Mouse (Mus musculus) brain, embryonic 14.5 days (tissue): ENCODE results near the gene Adprm.

Source experiments
- CTCF ChIP-seq: fragments of 200-500 bp; IDR thresholded peaks from 2 replicates; pipeline ENCODE4 v1.5.1; 2012; ENCODE audit warnings: inconsistent platforms, mild to moderate bottlenecking, moderate library complexity, borderline replicate concordance; ENCODE audit not compliant: insufficient read depth, insufficient read length; ENCODE audit errors: extremely low read depth
- POLR2A ChIP-seq: fragments of 200-500 bp; IDR thresholded peaks from 2 replicates; pipeline ENCODE4 v1.6.1; 2012; ENCODE audit warnings: mild to moderate bottlenecking, inconsistent platforms, borderline replicate concordance; ENCODE audit not compliant: poor library complexity, insufficient read depth, insufficient read length, severe bottlenecking; ENCODE audit errors: extremely low read depth

DNA sequence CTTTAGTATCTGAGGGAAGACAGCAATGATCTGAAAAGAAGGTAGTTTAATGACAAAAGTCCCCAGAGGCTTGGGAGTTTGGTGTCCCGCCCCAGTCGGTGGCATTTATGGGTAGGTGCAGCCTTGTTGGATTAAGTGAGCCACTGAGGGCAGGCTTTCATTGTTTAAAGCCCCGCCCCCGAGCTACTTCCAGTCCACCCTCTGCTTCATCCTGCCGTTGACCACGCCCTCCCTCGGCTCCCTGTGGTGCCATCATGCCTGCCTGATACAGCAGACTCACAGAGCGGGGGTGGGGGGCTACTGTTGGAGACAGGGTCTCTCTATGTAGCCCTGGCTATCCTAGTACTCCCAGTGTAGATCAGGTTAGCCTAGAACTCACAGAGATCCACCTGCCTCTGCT, 9.4 kb downstream of the Adprm start:
- no peak for TF ChIP-seq CTCF
- no peak for TF ChIP-seq POLR2A
